Mouse (Mus musculus) intestine, embryonic 16.5 days (tissue): Measurements from ENCODE around the gene Dnaaf5. TPM values are rescaled to one million over a fixed set of nuclear protein-coding genes. Genes with fewer than 3 reads are reported as not detected.

Experiments used
- ATAC-seq: fragments of 200-750 bp; cut with Nextera tagmentation; 2 replicates; pipeline ENCODE4 v1.8.0; 2017; ENCODE audit warnings: moderate TSS enrichment, moderate library complexity
- H3K27ac ChIP-seq: fragments of 300-500 bp; sonication (generic); 2 replicates; pipeline ENCODE4 v1.5.1; 2014; ENCODE audit warnings: mild to moderate bottlenecking, low read length
- H3K27me3 ChIP-seq: fragments of 300-500 bp; sonication (generic); replicated peaks from 2 replicates; pipeline ENCODE4 v1.6.1; 2014; ENCODE audit warnings: low read length, control low read depth, mixed read lengths; ENCODE audit not compliant: control insufficient read depth, insufficient read depth
- H3K36me3 ChIP-seq: fragments of 300-500 bp; sonication (generic); 2 replicates; pipeline ENCODE4 v1.6.1; 2014; ENCODE audit warnings: low read length, control low read depth; ENCODE audit not compliant: control insufficient read depth, insufficient read depth
- H3K4me1 ChIP-seq: fragments of 300-500 bp; sonication (generic); 2 replicates; pipeline ENCODE4 v1.6.1; 2014; ENCODE audit warnings: low read length, control low read depth, mixed read lengths; ENCODE audit not compliant: control insufficient read depth, insufficient read depth
- H3K4me2 ChIP-seq: fragments of 300-500 bp; sonication (generic); 2 replicates; pipeline ENCODE4 v1.6.1; 2014; ENCODE audit warnings: low read depth, low read length, control low read depth
- H3K4me3 ChIP-seq: fragments of 300-500 bp; sonication (generic); 2 replicates; pipeline ENCODE4 v1.5.1; 2014; ENCODE audit warnings: mild to moderate bottlenecking, low read length
- H3K9ac ChIP-seq: fragments of 300-500 bp; sonication (generic); 2 replicates; pipeline ENCODE4 v1.6.1; 2014; ENCODE audit warnings: low read depth, low read length
- H3K9me3 ChIP-seq: fragments of 300-500 bp; sonication (generic); 2 replicates; pipeline ENCODE4 v1.6.1; 2016; ENCODE audit warnings: low read length, control low read depth; ENCODE audit not compliant: control insufficient read depth
- WGBS: fragments of 180-500 bp; shearing (Covaris S2); extraction: QIAGEN DNeasy Blood & Tissue Kit; methylation state at CpG from one replicate; pipeline ENCODE4 v1.1.7; 2014; 5-methylcytosine and 5-hydroxymethylcytosine counted together
- polyA plus RNA-seq: library from polyadenylated mRNA; unstranded; fragments of >200 nt; fragmentation: Nextera tagmentation; extraction: Ambion mirVana; gene quantifications from 2 replicates; pipeline ENCODE4 v1.2.1, GENCODE M21; 2015

The Dnaaf5 gene
- polyA plus RNA-seq, 1 experiment from 2014 or later, result 2.4 TPM

DNA sequence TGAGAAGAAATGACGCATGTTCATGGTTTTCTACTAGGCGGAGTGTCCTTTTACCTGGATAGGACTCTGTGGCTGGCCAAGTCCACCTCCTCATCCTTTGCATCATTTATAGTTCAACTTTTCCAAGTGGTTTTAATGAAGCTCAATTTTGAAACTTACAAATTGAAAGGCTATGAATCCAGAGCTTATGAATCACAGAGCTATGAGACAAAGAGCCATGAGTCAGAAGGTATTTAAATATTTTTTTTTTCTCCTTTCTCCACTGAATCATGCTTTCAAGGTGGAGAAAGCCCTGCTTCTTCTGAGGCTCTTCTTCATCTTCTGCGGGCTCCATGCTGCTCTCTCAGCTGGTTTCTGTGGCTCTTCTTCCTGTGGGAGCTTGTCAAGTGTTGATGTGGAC, 79.7 kb downstream of the Dnaaf5 start:
- Histone ChIP-seq H3K9me3 (no peaks in the 10 kb centered on the region), H3K4me1 (no peaks in the 10 kb centered on the region), H3K4me2 (no peak overlapping the region), H3K9ac (no peak overlapping the region), H3K4me3 (no peak overlapping the region), H3K27me3 (no peaks in the 10 kb centered on the region), H3K36me3 (peaks cover 24% of the 10 kb centered on the region), H3K27ac (no peak overlapping the region)
- 94% methylated on average over 3 of the region's 3 CpGs for WGBS
- no peak for ATAC-seq

DNA sequence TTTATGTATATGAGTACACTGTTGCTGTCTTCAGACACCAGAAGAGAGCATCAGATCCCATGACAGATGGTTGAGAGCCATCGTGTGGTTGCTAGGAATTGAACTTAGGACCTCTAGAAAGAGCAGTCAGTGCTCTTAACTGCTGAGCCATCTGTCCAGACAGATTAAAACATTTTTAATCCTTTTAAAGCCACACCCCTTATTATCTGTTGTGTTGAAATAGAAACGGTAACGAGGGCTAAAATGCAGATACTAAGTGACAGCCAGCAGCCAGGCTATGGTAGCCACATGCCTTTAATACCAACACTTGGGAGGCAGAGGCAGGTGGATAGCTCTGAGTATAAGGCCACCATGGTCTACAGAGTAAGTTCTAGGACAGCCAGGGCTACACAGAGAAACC, 82.1 kb downstream of the Dnaaf5 start:
- 82% methylated on average over 3 of the region's 3 CpGs for WGBS
- H3K36me3 ChIP-seq, result peaks cover 29% of the 10 kb centered on the region
- no peak overlapping the region for H3K4me2 ChIP-seq
- H3K9me3 ChIP-seq, result no peaks in the 10 kb centered on the region
- ATAC-seq, result no peak
- H3K9ac ChIP-seq, result no peak overlapping the region
- H3K4me1 ChIP-seq, result no peaks in the 10 kb centered on the region
- no peak overlapping the region for H3K4me3 ChIP-seq
- H3K27me3 ChIP-seq, result no peaks in the 10 kb centered on the region
- H3K27ac ChIP-seq, result no peak overlapping the region

DNA sequence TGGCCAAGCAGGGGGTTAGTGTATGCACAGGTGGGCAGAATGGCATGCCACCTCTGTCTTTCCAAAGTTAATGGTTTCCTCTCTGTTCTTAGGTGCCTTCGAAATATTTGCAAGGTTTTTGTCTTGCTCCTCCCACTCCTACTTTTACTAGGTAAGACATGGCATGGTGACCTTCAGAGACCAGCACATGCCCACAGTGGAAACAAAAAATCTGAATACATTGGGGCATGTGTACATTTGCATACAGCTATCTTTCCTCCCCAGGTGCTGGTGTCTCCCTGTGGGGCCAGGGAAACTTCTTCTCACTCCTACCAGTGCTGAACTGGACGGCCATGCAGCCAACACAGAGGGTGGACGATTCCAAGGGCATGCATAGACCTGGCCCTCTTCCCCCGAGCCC, 84.4 kb downstream of the Dnaaf5 start:
- H3K27ac ChIP-seq, result no peak overlapping the region
- no peak overlapping the region for H3K4me3 ChIP-seq
- peaks cover 23% of the 10 kb centered on the region for H3K36me3 ChIP-seq
- H3K4me2 ChIP-seq, result no peak overlapping the region
- 92% methylated on average over 4 of the region's 4 CpGs for WGBS
- H3K4me1 ChIP-seq, result no peaks in the 10 kb centered on the region
- H3K27me3 ChIP-seq, result no peaks in the 10 kb centered on the region
- H3K9me3 ChIP-seq, result no peaks in the 10 kb centered on the region
- ATAC-seq, result no peak
- no peak overlapping the region for H3K9ac ChIP-seq

Other genes with a start within 250 kb of the Dnaaf5 start
- 47.1 and 47.3 TPM in 2 replicates for gene Pdgfa, start 152.9 kb upstream of the Dnaaf5 start, polyA plus RNA-seq
- 22.7 and 23.6 TPM in 2 replicates for gene Prkar1b, start 222 bp upstream of the Dnaaf5 start, polyA plus RNA-seq
- 36.6 and 38.8 TPM in 2 replicates for gene Sun1, start 50.4 kb downstream of the Dnaaf5 start, polyA plus RNA-seq
- 136 and 143 TPM in 2 replicates for gene Get4, start 102.1 kb downstream of the Dnaaf5 start, polyA plus RNA-seq
- 5.3 and 6.3 TPM in 2 replicates for gene Adap1, start 175.4 kb downstream of the Dnaaf5 start, polyA plus RNA-seq
- 183 and 195 TPM in 2 replicates for gene Cox19, start 201.2 kb downstream of the Dnaaf5 start, polyA plus RNA-seq
- 33.9 and 44.0 TPM in 2 replicates for gene Cyp2w1, start 202.4 kb downstream of the Dnaaf5 start, polyA plus RNA-seq
- gene Gpr146, start 227.5 kb downstream of the Dnaaf5 start, polyA plus RNA-seq, result 2.3 and 2.5 TPM in 2 replicates